Mouse (Mus musculus): ENCODE measurements around the gene Nemp2. TPM values are rescaled to one million over a fixed set of nuclear protein-coding genes. Genes with fewer than 3 reads are reported as not detected.

The Nemp2 gene
- polyA plus RNA-seq (2015; fragmentation: Nextera tagmentation; extraction: Ambion mirVana): 2.4 and 2.9 TPM in 2 replicates

DNA sequence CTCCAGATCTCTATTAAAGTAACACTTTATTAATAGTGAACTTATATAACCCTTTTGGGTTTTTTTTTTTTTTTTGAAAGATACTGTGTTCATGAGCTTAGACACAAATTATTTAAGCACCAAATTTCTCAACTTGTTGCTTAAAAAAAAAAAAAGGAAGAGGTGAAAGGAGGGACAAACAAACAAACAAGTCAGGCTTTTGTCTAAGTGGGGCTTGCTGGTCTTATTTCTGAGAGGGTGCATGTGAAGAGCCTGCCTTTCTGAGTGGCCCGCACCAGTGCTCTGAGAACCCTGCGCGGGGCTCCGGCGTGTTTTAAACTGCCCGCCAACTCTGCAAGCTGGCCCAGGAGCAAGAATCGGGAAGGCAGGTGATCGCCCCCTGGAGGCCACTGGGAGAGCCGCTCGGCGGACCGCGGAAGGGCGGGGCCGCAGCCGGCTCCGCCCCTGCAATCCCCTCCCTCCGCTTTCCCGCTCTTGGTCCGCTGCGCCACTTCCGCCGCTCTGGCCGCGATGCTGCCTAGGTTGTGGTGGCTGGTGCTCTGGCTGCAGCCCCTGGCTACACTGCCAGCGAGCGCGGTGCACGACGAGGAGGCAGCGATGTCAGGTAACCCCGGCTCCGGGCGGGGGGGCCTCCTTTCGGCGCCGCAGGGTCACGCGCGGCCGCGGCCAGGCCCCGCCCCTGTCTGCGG is at the start of gene Nemp2:
Nemp2 (plus strand) TSS at position 456 of the 689 bp plus-strand sequence.
- Histone ChIP-seq H3K9me3 (ENCODE audit: control insufficient read depth, low read length) (no peaks in the 10 kb centered on the region), H3K4me2 (replicated peaks; ENCODE audit: low read depth) (peak within 1 kb of the TSS; percentile 55), H3K9ac (ENCODE audit: low read length) (peak within 1 kb of the TSS; percentile 78), H3K4me3 (ENCODE audit: low read depth, low read length) (peak within 1 kb of the TSS; percentile 95), H3K36me3 (ENCODE audit: control insufficient read depth, insufficient read depth, low read length) (no peaks in the 10 kb centered on the region), H3K27ac (replicated peaks) (peak within 1 kb of the TSS; percentile 78), H3K4me1 (replicated peaks; ENCODE audit: control insufficient read depth, insufficient read depth) (no peaks in the 10 kb centered on the region), H3K27me3 (ENCODE audit: control insufficient read depth, insufficient read depth, low read length) (no peaks in the 10 kb centered on the region)
- TF ChIP-seq EP300 (optimal IDR thresholded peaks at IDR 0.05) (no peak), CTCF (IDR thresholded peaks at IDR 0.05; ENCODE audit: low read depth) (peak; percentile 92)
- DNase-seq (ENCODE audit: low spot score) (peak; percentile 93), ATAC-seq (ENCODE audit: low FRiP score, low TSS enrichment) (peak; percentile 95)
- under 1% methylated on average over 39 of the region's 44 CpGs for WGBS

DNA sequence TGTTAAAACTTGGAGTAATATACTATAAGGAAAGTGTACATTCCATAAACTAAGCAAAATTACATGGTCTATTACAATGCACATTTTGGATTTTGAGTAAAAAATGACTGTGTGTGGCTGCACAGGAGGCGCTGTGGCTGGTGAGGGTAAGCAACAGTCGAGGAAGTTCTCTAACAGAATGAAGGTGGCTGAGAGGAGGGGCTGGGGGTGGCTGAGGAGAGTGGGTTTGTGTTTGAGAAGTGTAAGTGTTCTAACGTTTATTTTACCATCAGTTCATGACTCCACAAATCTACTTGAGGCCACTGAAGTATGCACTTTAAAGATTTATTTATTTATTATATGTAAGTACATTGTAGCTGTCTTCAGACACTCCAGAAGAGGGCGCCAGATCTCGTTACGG is 48.8 kb upstream of the Nemp2 start:
- DNase-seq (ENCODE audit: low spot score): no peak
- Histone ChIP-seq H3K4me1 (replicated peaks; ENCODE audit: control insufficient read depth, insufficient read depth) (peaks cover 6% of the 10 kb centered on the region; the same call in 1 of the 2 replicates), H3K9me3 (ENCODE audit: control insufficient read depth, low read length) (no peaks in the 10 kb centered on the region), H3K36me3 (ENCODE audit: control insufficient read depth, insufficient read depth, low read length) (no peaks in the 10 kb centered on the region), H3K4me2 (replicated peaks; ENCODE audit: low read depth) (no peak overlapping the region), H3K27me3 (ENCODE audit: control insufficient read depth, insufficient read depth, low read length) (no peaks in the 10 kb centered on the region), H3K9ac (ENCODE audit: low read length) (no peak overlapping the region), H3K27ac (replicated peaks) (no peak overlapping the region), H3K4me3 (ENCODE audit: low read depth, low read length) (no peak overlapping the region)
- WGBS: 53% methylated on average over 4 of the region's 6 CpGs
- no peak for ATAC-seq (ENCODE audit: low FRiP score, low TSS enrichment)
- TF ChIP-seq EP300 (optimal IDR thresholded peaks at IDR 0.05) (no peak), CTCF (IDR thresholded peaks at IDR 0.05; ENCODE audit: low read depth) (no peak)

DNA sequence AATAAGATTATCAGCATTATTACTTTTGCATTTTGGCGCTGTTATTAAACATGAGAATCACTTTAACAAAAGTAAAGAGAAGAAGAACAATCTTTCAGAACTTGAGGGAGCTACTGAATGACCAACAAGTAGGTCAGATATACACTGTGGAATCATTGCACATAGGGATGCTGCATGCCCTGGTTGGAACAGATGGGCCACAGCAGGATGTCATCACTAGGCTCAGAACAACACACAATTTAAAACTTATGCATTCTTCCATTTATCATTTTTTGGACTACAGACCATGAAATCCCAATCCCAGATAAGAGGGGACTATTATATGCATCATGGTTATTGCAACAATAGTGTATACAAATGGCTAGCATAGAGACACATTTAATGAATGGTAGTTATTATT is 47.6 kb upstream of the Nemp2 start:
- H3K4me2 ChIP-seq (replicated peaks; ENCODE audit: low read depth): no peak overlapping the region
- H3K4me1 ChIP-seq (replicated peaks; ENCODE audit: control insufficient read depth, insufficient read depth): peaks cover 6% of the 10 kb centered on the region; the same call in 1 of the 2 replicates
- H3K9ac ChIP-seq (ENCODE audit: low read length): no peak overlapping the region
- DNase-seq (ENCODE audit: low spot score) (no peak), ATAC-seq (ENCODE audit: low FRiP score, low TSS enrichment) (no peak)
- 94% methylated on average over 1 of the region's 1 CpGs for WGBS
- TF ChIP-seq CTCF (IDR thresholded peaks at IDR 0.05; ENCODE audit: low read depth) (no peak), EP300 (optimal IDR thresholded peaks at IDR 0.05) (no peak)
- H3K27ac ChIP-seq (replicated peaks): no peak overlapping the region
- H3K9me3 ChIP-seq (ENCODE audit: control insufficient read depth, low read length): no peaks in the 10 kb centered on the region
- H3K4me3 ChIP-seq (ENCODE audit: low read depth, low read length): no peak overlapping the region
- H3K27me3 ChIP-seq (ENCODE audit: control insufficient read depth, insufficient read depth, low read length): no peaks in the 10 kb centered on the region
- no peaks in the 10 kb centered on the region for H3K36me3 ChIP-seq (ENCODE audit: control insufficient read depth, insufficient read depth, low read length)

DNA sequence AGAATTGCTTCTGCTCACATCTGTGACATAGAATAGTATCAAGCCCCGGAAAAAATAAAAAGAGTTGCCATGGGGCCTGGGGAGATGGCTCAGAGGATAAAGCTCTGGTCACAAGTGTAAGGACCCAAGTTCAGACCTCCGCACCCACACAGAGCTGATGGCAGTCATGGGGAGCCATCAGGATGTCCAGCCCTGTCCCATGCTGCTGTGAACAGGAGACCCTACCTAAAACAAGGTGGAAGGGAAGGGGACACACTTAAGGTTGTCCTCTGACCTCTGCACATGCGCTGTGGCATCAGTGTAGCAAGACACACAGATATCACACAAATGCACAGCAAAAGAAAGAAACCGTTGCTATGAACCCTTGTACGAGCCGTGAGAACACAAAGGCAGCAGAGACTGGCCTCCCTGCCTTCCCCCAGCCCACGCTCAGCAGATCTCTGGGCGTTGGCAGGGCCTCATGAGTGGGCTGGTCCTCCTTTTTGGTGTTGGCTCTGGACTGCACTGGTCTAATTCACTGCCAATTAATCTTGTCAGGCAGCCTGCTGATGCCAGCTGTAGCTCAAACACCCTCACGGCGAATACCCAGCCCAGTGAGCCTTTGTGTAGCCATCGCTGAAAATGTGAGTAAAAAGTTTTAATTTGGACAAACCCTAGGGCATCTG is 33.4 kb upstream of the Nemp2 start:
- ATAC-seq (ENCODE audit: low FRiP score, low TSS enrichment): peak; percentile 63
- no peaks in the 10 kb centered on the region for H3K4me1 ChIP-seq (replicated peaks; ENCODE audit: control insufficient read depth, insufficient read depth)
- no peaks in the 10 kb centered on the region for H3K9me3 ChIP-seq (ENCODE audit: control insufficient read depth, low read length)
- no peak overlapping the region for H3K4me3 ChIP-seq (ENCODE audit: low read depth, low read length)
- no peaks in the 10 kb centered on the region for H3K36me3 ChIP-seq (ENCODE audit: control insufficient read depth, insufficient read depth, low read length)
- peak; percentile 52 for DNase-seq (ENCODE audit: low spot score)
- 40% methylated on average over 11 of the region's 11 CpGs for WGBS
- H3K4me2 ChIP-seq (replicated peaks; ENCODE audit: low read depth): 0 out of 2 replicates have a peak overlapping the region, but pooled peaks have one; percentile 14
- no peak overlapping the region for H3K9ac ChIP-seq (ENCODE audit: low read length)
- H3K27ac ChIP-seq (replicated peaks): peak overlapping the region; percentile 56; the same call in 1 of the 2 replicates
- no peak for TF ChIP-seq CTCF (IDR thresholded peaks at IDR 0.05; ENCODE audit: low read depth)
- no peak for TF ChIP-seq EP300 (optimal IDR thresholded peaks at IDR 0.05)
- H3K27me3 ChIP-seq (ENCODE audit: control insufficient read depth, insufficient read depth, low read length): no peaks in the 10 kb centered on the region

DNA sequence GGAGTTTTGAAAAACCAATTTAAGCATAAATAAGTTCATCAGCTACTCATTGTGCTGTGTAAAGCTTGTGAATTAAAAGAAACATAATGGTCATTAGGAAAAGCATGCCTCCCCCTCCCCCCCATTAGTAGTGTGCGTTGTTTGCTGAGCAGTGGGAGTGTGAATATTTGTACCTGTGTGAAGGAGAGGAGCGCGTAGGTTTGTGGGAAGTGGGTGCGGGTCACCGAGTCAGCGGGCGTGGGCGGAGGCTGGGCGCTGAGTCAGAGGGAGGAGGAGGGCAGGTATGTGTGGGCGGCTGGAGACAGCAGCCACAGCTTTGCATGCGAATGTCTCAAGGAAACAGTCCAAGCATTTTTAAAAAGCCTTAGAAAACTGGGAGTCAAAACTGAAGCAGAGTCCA is 32.7 kb upstream of the Nemp2 start:
- TF ChIP-seq CTCF (IDR thresholded peaks at IDR 0.05; ENCODE audit: low read depth) (no peak), EP300 (optimal IDR thresholded peaks at IDR 0.05) (no peak)

DNA sequence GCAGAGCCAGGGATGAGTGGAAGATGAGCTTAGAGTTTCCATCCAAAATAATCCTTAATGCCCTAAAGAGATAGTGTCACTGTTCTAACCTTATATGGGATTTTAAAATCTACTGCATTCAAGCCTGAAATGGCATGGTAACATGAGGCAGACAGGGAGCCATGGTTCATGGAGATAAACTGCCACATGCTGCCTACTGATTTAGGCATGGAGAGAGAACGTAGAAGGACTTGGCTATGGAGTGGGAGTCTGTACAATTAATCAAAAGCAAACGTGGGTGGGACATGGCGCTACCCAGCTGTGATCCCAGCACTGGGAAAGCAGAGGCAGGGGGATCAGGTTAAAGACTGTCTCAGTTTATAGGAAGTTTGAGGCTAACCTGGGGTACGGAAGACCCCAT is 32.1 kb upstream of the Nemp2 start:
- Histone ChIP-seq H3K4me1 (replicated peaks; ENCODE audit: control insufficient read depth, insufficient read depth) (no peaks in the 10 kb centered on the region), H3K27me3 (ENCODE audit: control insufficient read depth, insufficient read depth, low read length) (no peaks in the 10 kb centered on the region), H3K4me2 (replicated peaks; ENCODE audit: low read depth) (peak overlapping the region; percentile 40; the same call in 1 of the 2 replicates), H3K27ac (replicated peaks) (peak overlapping the region; percentile 2; the same call in 1 of the 2 replicates), H3K9me3 (ENCODE audit: control insufficient read depth, low read length) (no peaks in the 10 kb centered on the region), H3K4me3 (ENCODE audit: low read depth, low read length) (no peak overlapping the region), H3K9ac (ENCODE audit: low read length) (no peak overlapping the region), H3K36me3 (ENCODE audit: control insufficient read depth, insufficient read depth, low read length) (no peaks in the 10 kb centered on the region)
- DNase-seq (ENCODE audit: low spot score): no peak
- ATAC-seq (ENCODE audit: low FRiP score, low TSS enrichment): no peak
- 56% methylated on average over 4 of the region's 4 CpGs for WGBS
- TF ChIP-seq CTCF (IDR thresholded peaks at IDR 0.05; ENCODE audit: low read depth) (no peak), EP300 (optimal IDR thresholded peaks at IDR 0.05) (no peak)

More for the DNA sequence above, 32.7 kb upstream of the Nemp2 start:
- no peaks in the 10 kb centered on the region for H3K4me1 ChIP-seq (replicated peaks; ENCODE audit: control insufficient read depth, insufficient read depth)
- DNase-seq (ENCODE audit: low spot score) (peak; percentile 87), ATAC-seq (ENCODE audit: low FRiP score, low TSS enrichment) (peak; percentile 95)
- H3K27me3 ChIP-seq (ENCODE audit: control insufficient read depth, insufficient read depth, low read length): no peaks in the 10 kb centered on the region
- no peaks in the 10 kb centered on the region for H3K9me3 ChIP-seq (ENCODE audit: control insufficient read depth, low read length)
- no peaks in the 10 kb centered on the region for H3K36me3 ChIP-seq (ENCODE audit: control insufficient read depth, insufficient read depth, low read length)
- 38% methylated on average over 11 of the region's 11 CpGs for WGBS
- H3K4me2 ChIP-seq (replicated peaks; ENCODE audit: low read depth): peak overlapping the region; percentile 40
- H3K4me3 ChIP-seq (ENCODE audit: low read depth, low read length): no peak overlapping the region; the same call in 1 of the 2 replicates
- H3K27ac ChIP-seq (replicated peaks): peak overlapping the region; percentile 2; the same call in 1 of the 2 replicates
- H3K9ac ChIP-seq (ENCODE audit: low read length): no peak overlapping the region

All from stomach, postnatal 0 days (tissue).